Mouse (Mus musculus): ENCODE data around the gene Aes. TPM values are rescaled to one million over a fixed set of nuclear protein-coding genes. Genes with fewer than 3 reads are reported as not detected.

The Aes gene
- polyA plus RNA-seq, 1 experiment from 2014 or later, result 636 TPM

DNA sequence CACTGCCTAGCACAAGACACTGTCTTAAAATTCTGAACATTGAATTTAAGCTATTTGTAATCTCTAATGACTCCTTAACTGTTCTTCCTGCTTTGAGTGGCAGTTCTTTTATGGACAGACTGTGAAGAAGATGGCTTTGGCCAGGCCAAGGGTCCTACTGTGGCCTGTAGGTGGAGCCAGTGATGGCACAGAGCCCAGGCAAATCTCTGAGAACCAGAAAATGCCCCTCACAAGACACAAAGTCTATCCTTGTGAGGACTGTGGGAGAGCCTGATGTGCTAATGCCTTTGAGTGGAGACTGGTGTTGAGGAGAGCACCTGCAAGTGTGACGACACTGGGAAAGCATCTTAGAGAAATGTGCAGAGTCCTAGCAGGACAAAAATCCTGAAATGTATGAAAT, 49.0 kb downstream of the Aes start:
- Histone ChIP-seq H3K27me3 (replicated peaks) (no peaks in the 10 kb centered on the region), H3K27ac (ENCODE audit: poor library complexity, severe bottlenecking) (no peak overlapping the region), H3K4me1 (replicated peaks) (peaks cover 14% of the 10 kb centered on the region), H3K9ac (no peak overlapping the region), H3K4me3 (no peak overlapping the region), H3K36me3 (peaks cover 8% of the 10 kb centered on the region), H3K4me2 (no peak overlapping the region), H3K9me3 (replicated peaks) (0 out of 2 replicates have a peak, but pooled peaks cover 7% of the 10 kb centered on the region)
- 81% methylated on average over 1 of the region's 1 CpGs for WGBS
- ATAC-seq (ENCODE audit: insufficient number of reproducible peaks, low FRiP score), result no peak

DNA sequence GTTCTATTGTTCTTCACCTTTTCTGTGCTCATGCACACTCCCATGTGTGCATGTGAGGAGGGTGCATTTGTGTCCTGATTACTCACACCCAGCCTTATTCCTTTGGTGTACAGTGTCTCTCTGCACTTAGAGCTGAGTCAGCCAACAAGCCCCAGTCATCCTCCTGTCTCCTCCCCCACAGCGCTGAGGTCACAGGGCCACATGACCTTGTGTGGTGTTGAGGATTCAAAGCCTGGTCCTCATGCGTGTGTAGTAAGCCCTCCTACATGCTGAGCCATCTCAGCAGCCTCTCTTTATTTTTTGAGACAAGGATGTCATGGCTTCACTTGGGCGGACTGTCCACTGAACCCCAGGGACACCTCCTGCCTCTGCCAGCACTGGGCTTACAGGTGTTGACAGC, 53.5 kb downstream of the Aes start:
- Histone ChIP-seq H3K4me3 (no peak overlapping the region), H3K9me3 (replicated peaks) (0 out of 2 replicates have a peak, but pooled peaks cover 7% of the 10 kb centered on the region), H3K4me1 (replicated peaks) (no peaks in the 10 kb centered on the region), H3K27me3 (replicated peaks) (no peaks in the 10 kb centered on the region), H3K4me2 (no peak overlapping the region), H3K9ac (no peak overlapping the region), H3K36me3 (peaks cover 8% of the 10 kb centered on the region), H3K27ac (ENCODE audit: poor library complexity, severe bottlenecking) (no peak overlapping the region)
- WGBS, result 66% methylated on average over 3 of the region's 3 CpGs
- ATAC-seq (ENCODE audit: insufficient number of reproducible peaks, low FRiP score), result no peak

DNA sequence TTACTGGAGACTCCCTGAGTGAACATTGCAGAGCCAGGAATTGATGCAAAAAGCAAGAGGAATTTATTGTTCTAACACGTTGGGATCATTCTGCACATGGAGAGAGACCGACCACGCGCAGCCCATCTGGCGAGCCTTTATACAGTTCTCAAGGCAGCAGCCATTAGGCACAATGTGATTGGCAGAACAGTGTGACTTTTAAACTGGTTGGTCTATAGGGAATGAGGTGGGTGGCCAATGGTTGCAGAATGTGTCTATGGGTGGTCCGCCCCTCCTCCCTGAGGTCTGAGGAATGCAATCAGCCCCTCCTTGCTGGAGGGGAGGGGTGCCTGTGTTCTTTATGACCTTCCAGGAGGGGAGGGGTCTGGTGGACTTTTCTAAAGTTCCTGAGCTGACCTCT, 56.2 kb downstream of the Aes start:
- H3K4me2 ChIP-seq, result no peak overlapping the region
- ATAC-seq (ENCODE audit: insufficient number of reproducible peaks, low FRiP score), result no peak
- WGBS, result 70% methylated on average over 6 of the region's 6 CpGs

More for the DNA sequence above, 56.2 kb downstream of the Aes start:
- no peaks in the 10 kb centered on the region for H3K4me1 ChIP-seq (replicated peaks)
- H3K9me3 ChIP-seq (replicated peaks), result 0 out of 2 replicates have a peak, but pooled peaks cover 10% of the 10 kb centered on the region
- 0 out of 2 replicates have a peak, but pooled peaks cover under 1% of the 10 kb centered on the region for H3K36me3 ChIP-seq
- H3K27me3 ChIP-seq (replicated peaks), result no peaks in the 10 kb centered on the region
- H3K27ac ChIP-seq (ENCODE audit: poor library complexity, severe bottlenecking), result no peak overlapping the region
- H3K4me3 ChIP-seq, result no peak overlapping the region
- H3K9ac ChIP-seq, result no peak overlapping the region

Other genes starting within 250 kb of the Aes start
- 37.3 and 40.3 TPM in 2 replicates for gene Cactin, start 238.4 kb upstream of the Aes start, polyA plus RNA-seq (2016; fragmentation: Nextera tagmentation; extraction: Ambion mirVana)
- gene Tbxa2r, start 230.8 kb upstream of the Aes start, polyA plus RNA-seq (2016; fragmentation: Nextera tagmentation; extraction: Ambion mirVana), result 13.4 TPM in 2 replicates
- not detected in 2 replicates for gene Gipc3, start 216.2 kb upstream of the Aes start, polyA plus RNA-seq (2016; fragmentation: Nextera tagmentation; extraction: Ambion mirVana)
- gene Hmg20b, start 209.0 kb upstream of the Aes start, polyA plus RNA-seq (2016; fragmentation: Nextera tagmentation; extraction: Ambion mirVana), result 107 and 109 TPM in 2 replicates
- 13.0 and 13.4 TPM in 2 replicates for gene Mfsd12, start 202.0 kb upstream of the Aes start, polyA plus RNA-seq (2016; fragmentation: Nextera tagmentation; extraction: Ambion mirVana)
- 0.82 and 0.91 TPM in 2 replicates for gene 4930404N11Rik, start 193.7 kb upstream of the Aes start, polyA plus RNA-seq (2016; fragmentation: Nextera tagmentation; extraction: Ambion mirVana)
- 96.4 and 99.5 TPM in 2 replicates for gene Fzr1, start 181.0 kb upstream of the Aes start, polyA plus RNA-seq (2016; fragmentation: Nextera tagmentation; extraction: Ambion mirVana)
- gene Dohh, start 175.1 kb upstream of the Aes start, polyA plus RNA-seq (2016; fragmentation: Nextera tagmentation; extraction: Ambion mirVana), result 66.7 and 66.9 TPM in 2 replicates
- gene Gm48551, start 175.0 kb upstream of the Aes start, polyA plus RNA-seq (2016; fragmentation: Nextera tagmentation; extraction: Ambion mirVana), result 1.9 and 2.2 TPM in 2 replicates
- gene Gm48552, start 170.5 kb upstream of the Aes start, polyA plus RNA-seq (2016; fragmentation: Nextera tagmentation; extraction: Ambion mirVana), result 1.2 and 1.8 TPM in 2 replicates
- gene Smim24, start 166.4 kb upstream of the Aes start, polyA plus RNA-seq (2016; fragmentation: Nextera tagmentation; extraction: Ambion mirVana), result 2.9 and 4.3 TPM in 2 replicates
- 39.3 and 40.7 TPM in 2 replicates for gene Nfic, start 103.9 kb upstream of the Aes start, polyA plus RNA-seq (2016; fragmentation: Nextera tagmentation; extraction: Ambion mirVana)
- gene Celf5, start 76.8 kb upstream of the Aes start, polyA plus RNA-seq (2016; fragmentation: Nextera tagmentation; extraction: Ambion mirVana), result 0.19 and 0.28 TPM in 2 replicates
- 54.9 and 60.2 TPM in 2 replicates for gene Ncln, start 63.1 kb upstream of the Aes start, polyA plus RNA-seq (2016; fragmentation: Nextera tagmentation; extraction: Ambion mirVana)
- gene S1pr4, start 59.4 kb upstream of the Aes start, polyA plus RNA-seq (2016; fragmentation: Nextera tagmentation; extraction: Ambion mirVana), result 0.42 and 0.52 TPM in 2 replicates
- gene Gna15, start 35.3 kb upstream of the Aes start, polyA plus RNA-seq (2016; fragmentation: Nextera tagmentation; extraction: Ambion mirVana), result 1.9 and 2.3 TPM in 2 replicates
- 58.4 and 66.2 TPM in 2 replicates for gene Gna11, start 14.3 kb upstream of the Aes start, polyA plus RNA-seq (2016; fragmentation: Nextera tagmentation; extraction: Ambion mirVana)
- 25.8 and 30.8 TPM in 2 replicates for gene Tle2, start 15.1 kb downstream of the Aes start, polyA plus RNA-seq (2016; fragmentation: Nextera tagmentation; extraction: Ambion mirVana)
- 27.2 and 27.4 TPM in 2 replicates for gene Tle6, start 41.6 kb downstream of the Aes start, polyA plus RNA-seq (2016; fragmentation: Nextera tagmentation; extraction: Ambion mirVana)
- 0.50 and 0.72 TPM in 2 replicates for gene BC025920, start 46.8 kb downstream of the Aes start, polyA plus RNA-seq (2016; fragmentation: Nextera tagmentation; extraction: Ambion mirVana)
- gene Sirt6, start 68.3 kb downstream of the Aes start, polyA plus RNA-seq (2016; fragmentation: Nextera tagmentation; extraction: Ambion mirVana), result 25.4 and 25.6 TPM in 2 replicates
- 9.6 and 12.1 TPM in 2 replicates for gene Ankrd24, start 69.1 kb downstream of the Aes start, polyA plus RNA-seq (2016; fragmentation: Nextera tagmentation; extraction: Ambion mirVana)
- gene Gm10778, start 89.6 kb downstream of the Aes start, polyA plus RNA-seq (2016; fragmentation: Nextera tagmentation; extraction: Ambion mirVana), result 3.3 and 3.5 TPM in 2 replicates
- gene Zfp433, start 145.3 kb downstream of the Aes start, polyA plus RNA-seq (2016; fragmentation: Nextera tagmentation; extraction: Ambion mirVana), result 10.3 and 11.5 TPM in 2 replicates
- 3.9 and 4.5 TPM in 2 replicates for gene Gm3055, start 211.7 kb downstream of the Aes start, polyA plus RNA-seq (2016; fragmentation: Nextera tagmentation; extraction: Ambion mirVana)

Measured in heart, embryonic 12.5 days (tissue).